Mouse (Mus musculus) kidney, adult 2 months (tissue): ENCODE results near the gene Efhc1.

Experiments
- CTCF ChIP-seq: fragments of 200-500 bp; conservative IDR thresholded peaks from 2 replicates; pipeline ENCODE4 v1.5.1; 2011; ENCODE audit warnings: low read depth, mild to moderate bottlenecking, control low read depth, low read length, moderate library complexity, mixed read lengths; ENCODE audit not compliant: insufficient read depth, insufficient read length
- POLR2A ChIP-seq: fragments of 200-500 bp; IDR thresholded peaks from one replicate; pipeline ENCODE4 v1.6.1; 2011; ENCODE audit warnings: low read depth, low read length, control low read depth

DNA sequence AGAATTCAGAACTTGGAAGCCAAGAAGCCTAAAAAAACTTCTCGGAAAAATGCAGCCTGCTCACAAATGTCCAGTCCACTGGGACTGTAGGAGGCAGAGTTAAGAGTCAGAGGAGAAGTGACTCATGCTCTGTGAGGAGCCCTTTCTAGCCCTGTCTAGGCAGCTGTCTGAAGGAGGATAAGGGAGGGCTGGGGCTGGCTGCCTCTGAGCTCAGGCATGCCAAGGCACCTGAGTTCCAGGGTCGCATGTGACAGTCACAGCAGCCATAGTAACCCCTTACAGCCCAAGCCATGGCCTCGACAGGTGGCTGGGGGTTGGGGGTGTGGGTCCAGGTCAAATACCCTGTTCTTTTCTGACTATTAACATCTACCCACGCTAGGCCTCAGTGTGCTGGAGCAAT is 57.5 kb downstream of the Efhc1 start:
- TF ChIP-seq POLR2A (no peak), CTCF (no peak)
